Mouse (Mus musculus): ENCODE data around the gene Ankrd33b. TPM values are rescaled to one million over a fixed set of nuclear protein-coding genes. Genes with fewer than 3 reads are reported as not detected.

The Ankrd33b gene
- polyA plus RNA-seq, 1 experiment from 2014 or later, result 0.86 TPM

- 94% methylated on average over 13 of the region's 13 CpGs for WGBS
- no peaks in the 10 kb centered on the region for H3K9me3 ChIP-seq
- H3K4me2 ChIP-seq (replicated peaks), result no peak overlapping the region
- no peak overlapping the region for H3K4me3 ChIP-seq (replicated peaks)
- no peak for ATAC-seq
- no peaks in the 10 kb centered on the region for H3K36me3 ChIP-seq
- H3K27me3 ChIP-seq, result no peaks in the 10 kb centered on the region
- no peak overlapping the region for H3K9ac ChIP-seq (replicated peaks)
- no peak overlapping the region for H3K27ac ChIP-seq
- peaks cover 18% of the 10 kb centered on the region; the same call in 1 of the 2 replicates for H3K4me1 ChIP-seq (replicated peaks)
Observed at GRCm38 (mm10) chr15:31398769-31399168, 31.2 kb upstream of the Ankrd33b start.

DNA sequence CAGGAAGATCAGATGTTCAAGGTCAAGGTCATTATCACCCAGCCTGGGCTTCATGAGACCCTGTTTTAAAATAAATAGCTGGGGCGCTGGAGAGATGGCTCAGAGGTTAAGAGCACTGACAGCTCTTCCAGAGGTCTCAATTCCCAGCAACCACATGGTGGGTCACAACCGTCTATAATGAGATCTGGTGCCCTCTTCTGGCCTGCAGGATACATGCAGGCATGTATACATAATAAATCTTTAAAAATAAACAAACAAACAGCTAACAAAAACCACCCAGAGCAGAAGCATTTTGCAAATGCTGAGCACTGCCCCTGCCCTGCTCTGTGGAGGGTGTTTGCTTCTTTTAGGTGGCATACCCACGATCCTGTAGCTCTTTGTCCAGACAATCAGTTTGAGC, 29.9 kb upstream of the Ankrd33b start:
- Histone ChIP-seq H3K4me2 (replicated peaks) (no peak overlapping the region), H3K36me3 (no peaks in the 10 kb centered on the region), H3K27me3 (no peaks in the 10 kb centered on the region), H3K27ac (no peak overlapping the region), H3K4me1 (replicated peaks) (peaks cover 8% of the 10 kb centered on the region; the same call in 1 of the 2 replicates), H3K9ac (replicated peaks) (no peak overlapping the region), H3K9me3 (no peaks in the 10 kb centered on the region), H3K4me3 (replicated peaks) (no peak overlapping the region)
- no peak for ATAC-seq
- WGBS, result 81% methylated on average over 3 of the region's 3 CpGs

DNA sequence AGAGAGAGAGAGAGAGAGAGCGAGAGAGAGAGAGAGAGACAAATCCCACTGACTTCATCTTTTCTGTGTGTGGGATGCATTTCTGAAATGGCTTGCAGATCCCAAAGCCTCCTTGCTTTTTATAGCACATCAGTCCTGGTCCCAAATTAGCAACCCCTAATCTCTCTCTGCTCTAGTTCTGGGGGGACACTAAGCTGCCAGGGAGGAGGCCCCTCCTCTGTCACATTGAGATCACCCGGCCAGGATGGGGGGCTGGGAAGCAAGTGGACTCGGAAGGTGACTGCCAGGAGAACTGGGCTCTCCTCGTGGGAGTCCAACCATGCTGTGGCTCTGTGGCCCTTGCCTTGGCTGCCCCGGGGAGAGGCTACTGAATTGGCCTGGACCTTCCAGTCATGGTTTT, 29.2 kb upstream of the Ankrd33b start:
- no peaks in the 10 kb centered on the region for H3K36me3 ChIP-seq
- peaks cover 2% of the 10 kb centered on the region; the same call in 1 of the 2 replicates for H3K4me1 ChIP-seq (replicated peaks)
- no peak overlapping the region for H3K9ac ChIP-seq (replicated peaks)
- no peak overlapping the region for H3K4me2 ChIP-seq (replicated peaks)
- H3K27me3 ChIP-seq, result no peaks in the 10 kb centered on the region
- no peaks in the 10 kb centered on the region for H3K9me3 ChIP-seq
- no peak overlapping the region for H3K27ac ChIP-seq
- ATAC-seq, result no peak
- no peak overlapping the region for H3K4me3 ChIP-seq (replicated peaks)
- WGBS, result 88% methylated on average over 5 of the region's 5 CpGs

DNA sequence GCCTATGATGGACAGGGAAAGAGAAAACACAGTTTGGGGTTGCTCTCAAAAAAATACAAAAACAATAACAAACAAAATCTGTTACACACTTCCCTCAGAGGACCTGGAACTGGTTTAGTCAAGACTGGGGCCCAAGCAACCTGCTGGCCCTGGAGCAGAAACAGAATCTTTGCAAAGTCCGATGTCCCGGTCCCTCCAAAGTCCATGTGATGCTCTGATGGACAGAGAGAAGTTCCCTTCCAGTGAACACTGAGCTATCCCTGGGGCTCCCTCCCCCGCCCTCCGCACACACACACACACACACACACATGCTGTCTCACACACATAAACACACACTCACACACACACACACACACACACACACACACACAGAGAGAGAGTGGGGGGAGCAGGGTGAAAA, 28.5 kb upstream of the Ankrd33b start:
- Histone ChIP-seq H3K4me2 (replicated peaks) (no peak overlapping the region), H3K9ac (replicated peaks) (no peak overlapping the region), H3K27ac (no peak overlapping the region), H3K36me3 (no peaks in the 10 kb centered on the region), H3K9me3 (no peaks in the 10 kb centered on the region), H3K4me1 (replicated peaks) (no peaks in the 10 kb centered on the region), H3K4me3 (replicated peaks) (no peak overlapping the region), H3K27me3 (no peaks in the 10 kb centered on the region)
- ATAC-seq, result no peak
- 94% methylated on average over 4 of the region's 4 CpGs for WGBS

- WGBS, result 87% methylated on average over 6 of the region's 6 CpGs
- Histone ChIP-seq H3K4me2 (replicated peaks) (no peak overlapping the region), H3K4me1 (replicated peaks) (no peaks in the 10 kb centered on the region), H3K36me3 (no peaks in the 10 kb centered on the region), H3K9me3 (no peaks in the 10 kb centered on the region), H3K4me3 (replicated peaks) (no peak overlapping the region), H3K27ac (no peak overlapping the region), H3K9ac (replicated peaks) (no peak overlapping the region), H3K27me3 (no peaks in the 10 kb centered on the region)
- ATAC-seq, result no peak
Observed at GRCm38 (mm10) chr15:31393402-31393801, 25.9 kb upstream of the Ankrd33b start.

DNA sequence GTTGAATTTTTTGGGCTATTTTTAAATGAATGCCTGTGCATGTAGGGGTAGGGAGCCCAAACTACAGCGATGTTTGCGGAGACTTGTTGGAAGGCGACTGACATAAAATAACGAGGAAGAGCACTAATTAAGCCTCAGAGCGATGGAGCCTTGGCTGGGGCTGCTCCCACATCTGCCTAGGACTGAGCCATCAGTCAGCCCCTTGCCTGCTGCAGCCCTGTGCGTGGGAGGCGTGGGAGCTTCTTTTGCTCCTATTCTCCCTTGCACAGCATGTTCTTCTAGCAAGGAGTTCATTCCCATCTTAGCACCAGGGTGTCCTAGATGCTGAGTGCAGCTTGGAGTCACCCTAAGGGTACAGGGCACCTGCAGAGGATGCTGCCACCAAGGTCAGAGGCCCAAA, 25.2 kb upstream of the Ankrd33b start:
- Histone ChIP-seq H3K4me3 (replicated peaks) (no peak overlapping the region), H3K4me1 (replicated peaks) (no peaks in the 10 kb centered on the region), H3K9me3 (no peaks in the 10 kb centered on the region), H3K36me3 (no peaks in the 10 kb centered on the region), H3K27me3 (no peaks in the 10 kb centered on the region), H3K27ac (no peak overlapping the region), H3K4me2 (replicated peaks) (no peak overlapping the region), H3K9ac (replicated peaks) (no peak overlapping the region)
- WGBS, result 85% methylated on average over 7 of the region's 7 CpGs
- no peak for ATAC-seq

DNA sequence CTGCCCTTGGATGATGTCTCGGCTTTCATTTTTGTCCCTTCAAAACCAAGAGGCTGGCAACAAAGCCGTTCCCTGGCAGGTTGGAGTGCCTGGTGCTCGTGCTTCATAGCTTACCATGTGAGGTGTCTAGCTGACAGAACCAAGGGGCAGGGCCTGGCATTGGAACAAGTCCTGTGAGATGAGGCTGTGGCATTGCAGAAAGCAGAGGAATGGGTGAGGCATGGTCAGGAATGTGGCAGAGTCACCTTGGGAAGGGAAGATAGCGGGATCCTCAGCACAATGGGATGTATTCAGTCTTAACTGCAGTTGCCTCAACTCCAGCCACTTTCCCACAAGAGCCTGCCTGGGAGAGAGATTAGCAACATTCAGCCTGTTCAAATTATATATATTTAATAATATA, 24.6 kb upstream of the Ankrd33b start:
- no peak for ATAC-seq
- no peaks in the 10 kb centered on the region for H3K36me3 ChIP-seq
- H3K27me3 ChIP-seq, result no peaks in the 10 kb centered on the region
- H3K27ac ChIP-seq, result no peak overlapping the region
- 87% methylated on average over 4 of the region's 4 CpGs for WGBS
- no peaks in the 10 kb centered on the region for H3K4me1 ChIP-seq (replicated peaks)
- peaks cover 4% of the 10 kb centered on the region; the same call in 1 of the 2 replicates for H3K9me3 ChIP-seq
- no peak overlapping the region for H3K4me2 ChIP-seq (replicated peaks)
- no peak overlapping the region for H3K4me3 ChIP-seq (replicated peaks)
- H3K9ac ChIP-seq (replicated peaks), result no peak overlapping the region

- no peak overlapping the region for H3K9ac ChIP-seq (replicated peaks)
- no peak overlapping the region for H3K4me3 ChIP-seq (replicated peaks)
- H3K9me3 ChIP-seq, result no peaks in the 10 kb centered on the region
- no peaks in the 10 kb centered on the region for H3K27me3 ChIP-seq
- H3K36me3 ChIP-seq, result no peaks in the 10 kb centered on the region
- no peak overlapping the region for H3K27ac ChIP-seq
- H3K4me2 ChIP-seq (replicated peaks), result no peak overlapping the region
- H3K4me1 ChIP-seq (replicated peaks), result no peaks in the 10 kb centered on the region
- ATAC-seq, result no peak
- 80% methylated on average over 11 of the region's 11 CpGs for WGBS
Observed at GRCm38 (mm10) chr15:31381936-31382468, 14.5 kb upstream of the Ankrd33b start.

DNA sequence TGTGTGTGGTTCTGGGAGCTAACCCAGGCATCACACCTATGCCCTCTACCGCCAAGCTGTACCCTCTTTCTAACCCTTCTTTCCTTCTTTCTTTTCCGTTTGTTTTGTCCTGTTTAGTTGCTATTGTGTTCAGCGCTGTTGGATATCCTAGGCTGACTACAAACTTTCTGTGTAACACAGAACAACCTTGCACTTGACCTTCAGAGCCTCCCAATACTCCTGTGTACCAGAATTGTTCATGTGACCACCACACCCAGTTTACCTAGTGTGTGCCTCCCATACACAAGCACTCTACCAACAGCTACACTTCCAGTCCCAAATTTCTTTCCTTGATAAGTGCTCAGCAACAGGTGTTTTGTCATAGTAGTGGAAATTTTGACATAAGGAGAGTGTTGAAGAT, 11.9 kb upstream of the Ankrd33b start:
- H3K9ac ChIP-seq (replicated peaks), result no peak overlapping the region
- WGBS, result 87% methylated on average over 3 of the region's 3 CpGs
- no peak overlapping the region for H3K4me2 ChIP-seq (replicated peaks)
- H3K4me1 ChIP-seq (replicated peaks), result no peaks in the 10 kb centered on the region
- no peak for ATAC-seq
- no peaks in the 10 kb centered on the region for H3K9me3 ChIP-seq
- H3K36me3 ChIP-seq, result no peaks in the 10 kb centered on the region
- no peak overlapping the region for H3K4me3 ChIP-seq (replicated peaks)
- no peaks in the 10 kb centered on the region for H3K27me3 ChIP-seq
- H3K27ac ChIP-seq, result no peak overlapping the region

GRCm38 (mm10) chr15:31375212-31375611, 7.7 kb upstream of the Ankrd33b start:
- no peak for ATAC-seq
- WGBS, result 65% methylated on average over 4 of the region's 4 CpGs

DNA sequence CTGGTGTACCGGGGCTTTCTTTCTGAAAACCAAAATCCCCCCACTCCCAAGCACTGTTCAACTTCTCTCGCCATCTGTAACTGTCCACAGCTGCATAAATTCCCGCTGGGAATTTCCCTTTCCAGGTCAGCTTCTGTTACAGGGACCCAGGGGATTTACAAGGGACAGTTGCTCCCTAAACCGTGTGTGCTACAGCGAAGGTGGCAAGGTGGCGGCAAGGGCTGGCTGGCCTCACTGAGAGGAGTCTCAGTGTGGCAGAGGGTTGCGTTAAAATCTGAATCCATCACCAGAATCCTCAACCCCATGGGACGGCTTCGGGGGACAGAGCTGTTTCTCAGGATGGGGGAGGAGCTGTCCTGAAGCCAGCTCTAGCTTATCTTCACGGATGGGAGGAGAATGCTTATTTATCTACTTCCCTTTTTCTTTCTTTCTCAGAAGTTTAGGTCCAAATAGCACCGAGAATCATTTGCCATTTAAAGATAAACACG, 1.6 kb upstream of the Ankrd33b start:
- Histone ChIP-seq H3K36me3 (no peaks in the 10 kb centered on the region), H3K4me1 (replicated peaks) (peaks cover 34% of the 10 kb centered on the region), H3K4me2 (replicated peaks) (no peak overlapping the region), H3K4me3 (replicated peaks) (no peak overlapping the region), H3K9ac (replicated peaks) (no peak overlapping the region), H3K9me3 (no peaks in the 10 kb centered on the region), H3K27me3 (peaks cover 66% of the 10 kb centered on the region), H3K27ac (no peak overlapping the region)
- no peak for ATAC-seq
- WGBS, result 16% methylated on average over 12 of the region's 12 CpGs

More at GRCm38 (mm10) chr15:31375212-31375611, 7.7 kb upstream of the Ankrd33b start:
- Histone ChIP-seq H3K4me3 (replicated peaks) (no peak overlapping the region), H3K36me3 (no peaks in the 10 kb centered on the region), H3K4me2 (replicated peaks) (no peak overlapping the region), H3K27ac (no peak overlapping the region), H3K4me1 (replicated peaks) (no peaks in the 10 kb centered on the region), H3K27me3 (peaks cover 9% of the 10 kb centered on the region), H3K9ac (replicated peaks) (no peak overlapping the region), H3K9me3 (no peaks in the 10 kb centered on the region)

GRCm38 (mm10) chr15:31368556-31368955, 1.0 kb upstream of the Ankrd33b start:
- Histone ChIP-seq H3K27me3 (peaks cover 72% of the 10 kb centered on the region), H3K36me3 (no peaks in the 10 kb centered on the region), H3K4me1 (replicated peaks) (peaks cover 34% of the 10 kb centered on the region), H3K9ac (replicated peaks) (no peak overlapping the region), H3K4me2 (replicated peaks) (0 out of 2 replicates have a peak overlapping the region, but pooled peaks have one; percentile 100), H3K27ac (no peak overlapping the region), H3K4me3 (replicated peaks) (no peak overlapping the region), H3K9me3 (no peaks in the 10 kb centered on the region)
- ATAC-seq, result no peak
- 13% methylated on average over 8 of the region's 8 CpGs for WGBS
